Mouse (Mus musculus): ENCODE results near the gene Il17rd.

Il17rd gene

GRCm38 (mm10) chr14:27048231-27048956, 9.7 kb downstream of the Il17rd start:
- DNase-seq, result no peak

- no peak for DNase-seq
Observed at GRCm38 (mm10) chr14:27050043-27050442, 11.3 kb downstream of the Il17rd start.

- no peak for DNase-seq
Observed at GRCm38 (mm10) chr14:27050560-27051510, 12.1 kb downstream of the Il17rd start.

- DNase-seq, result no peak
Observed at GRCm38 (mm10) chr14:27051511-27051895, 12.8 kb downstream of the Il17rd start.

GRCm38 (mm10) chr14:27058535-27059223, 19.9 kb downstream of the Il17rd start:
- peak; percentile 28 for DNase-seq

- no peak for DNase-seq
Observed at GRCm38 (mm10) chr14:27059224-27059558, 20.4 kb downstream of the Il17rd start.

- DNase-seq, result no peak
Observed at GRCm38 (mm10) chr14:27063338-27063737, 24.6 kb downstream of the Il17rd start.

- DNase-seq, result peak; percentile 75
Observed at GRCm38 (mm10) chr14:27066171-27066929, 27.6 kb downstream of the Il17rd start.

- DNase-seq, result peak; percentile 32
Observed at GRCm38 (mm10) chr14:27067866-27068271, 29.1 kb downstream of the Il17rd start.

- DNase-seq, result no peak
Observed at GRCm38 (mm10) chr14:27069434-27070097, 30.8 kb downstream of the Il17rd start.

GRCm38 (mm10) chr14:27070128-27070527, 31.4 kb downstream of the Il17rd start:
- no peak for DNase-seq

- no peak for DNase-seq
Observed at GRCm38 (mm10) chr14:27070758-27071157, 32.0 kb downstream of the Il17rd start.

- DNase-seq, result peak; percentile 42
Observed at GRCm38 (mm10) chr14:27071985-27072384, 33.2 kb downstream of the Il17rd start.

GRCm38 (mm10) chr14:27075084-27075483, 36.3 kb downstream of the Il17rd start:
- no peak for DNase-seq

- peak; percentile 45 for DNase-seq
Observed at GRCm38 (mm10) chr14:27075909-27076521, 37.3 kb downstream of the Il17rd start.

GRCm38 (mm10) chr14:27076522-27076920, 37.8 kb downstream of the Il17rd start:
- DNase-seq, result no peak

GRCm38 (mm10) chr14:27081536-27082275, 43.0 kb downstream of the Il17rd start:
- DNase-seq, result no peak

- DNase-seq, result no peak
Observed at GRCm38 (mm10) chr14:27085471-27085870, 46.7 kb downstream of the Il17rd start.

- no peak for DNase-seq
Observed at GRCm38 (mm10) chr14:27085999-27086398, 47.3 kb downstream of the Il17rd start.

GRCm38 (mm10) chr14:27094247-27094646, 55.5 kb downstream of the Il17rd start:
- DNase-seq, result no peak

GRCm38 (mm10) chr14:27096133-27096532, 57.4 kb downstream of the Il17rd start:
- DNase-seq, result no peak
